7 mouse cellular contexts compared by ENCODE assay signal in genomic region chr7:117380418-117381187, GRCm38 (mm10). TPM values are rescaled to one million over a fixed set of nuclear protein-coding genes. Genes with fewer than 3 reads are reported as not detected.
DNase-seq lines count a peak whose midpoint lies in the region; ATAC-seq and TF ChIP-seq lines count a peak whose summit lies in the region.

TSS of gene Xylt1 (plus strand) at chr7:117380979.

- peak within 1 kb of the TSS; percentile 77 for H3K4me3 ChIP-seq in bone marrow macrophage, adult 2 months (ENCODE audit: insufficient read depth, low read length)
- peak within 1 kb of the TSS; percentile 63 for H3K4me3 ChIP-seq in embryonic fibroblast, embryonic 13.5 days (ENCODE audit: insufficient read depth, low read length)
- H3K4me3 ChIP-seq in heart, embryonic 13.5 days, result peak within 1 kb of the TSS; percentile 89
- peak within 1 kb of the TSS; percentile 87 for H3K4me3 ChIP-seq in kidney, postnatal 0 days (replicated peaks; ENCODE audit: low read depth, low read length)
- H3K4me3 ChIP-seq in liver, embryonic 13.5 days (replicated peaks), result peak within 1 kb of the TSS; percentile 70

- H3K36me3 ChIP-seq in heart, embryonic 13.5 days, result no peaks in the 10 kb centered on the region
- no peaks in the 10 kb centered on the region for H3K36me3 ChIP-seq in kidney, postnatal 0 days (ENCODE audit: insufficient read depth, low read length)
- H3K36me3 ChIP-seq in liver, embryonic 13.5 days, result no peaks in the 10 kb centered on the region
- no peaks in the 10 kb centered on the region for H3K36me3 ChIP-seq in splenic B cell, adult 2 months (ENCODE audit: control insufficient read depth, insufficient read depth, low read length, poor library complexity, severe bottlenecking)

- peak within 1 kb of the TSS; percentile 90 for H3K4me2 ChIP-seq in heart, embryonic 13.5 days
- H3K4me2 ChIP-seq in kidney, postnatal 0 days (ENCODE audit: low read length), result peak within 1 kb of the TSS; percentile 91
- peak within 1 kb of the TSS; percentile 85 for H3K4me2 ChIP-seq in liver, embryonic 13.5 days

- H3K9ac ChIP-seq in heart, embryonic 13.5 days, result peak within 1 kb of the TSS; percentile 90
- peak within 1 kb of the TSS; percentile 75 for H3K9ac ChIP-seq in kidney, postnatal 0 days (ENCODE audit: low read depth, low read length)
- peak within 1 kb of the TSS; percentile 72 for H3K9ac ChIP-seq in liver, embryonic 13.5 days

- no peak for TF ChIP-seq POLR2A in bone marrow macrophage, adult 2 months (IDR thresholded peaks at IDR 0.05; ENCODE audit: borderline replicate concordance, low read depth, low read length)
- peak; percentile 62 for TF ChIP-seq POLR2A in embryonic fibroblast, embryonic 13.5 days (IDR thresholded peaks at IDR 0.05; ENCODE audit: low read depth, low read length)

- ATAC-seq in heart, embryonic 13.5 days (ENCODE audit: extremely low read depth, insufficient number of reproducible peaks, low FRiP score, low TSS enrichment), result peak; percentile 64; the same call in 1 of the 2 replicates
- ATAC-seq in kidney, postnatal 0 days (replicated peaks; ENCODE audit: low FRiP score, low read depth), result peak; percentile 76
- ATAC-seq in liver, embryonic 13.5 days (ENCODE audit: low read depth), result peak; percentile 81

- no peak for TF ChIP-seq CTCF in bone marrow macrophage, adult 2 months (IDR thresholded peaks at IDR 0.05; ENCODE audit: low read depth, low read length)
- TF ChIP-seq CTCF in embryonic fibroblast, embryonic 13.5 days (IDR thresholded peaks at IDR 0.05; ENCODE audit: borderline replicate concordance, insufficient read depth, low read length), result no peak
- TF ChIP-seq CTCF in kidney, postnatal 0 days (IDR thresholded peaks at IDR 0.05; ENCODE audit: low read depth), result no peak

- DNase-seq in kidney, postnatal 0 days (ENCODE audit: low spot score), result peak; percentile 90
- peak; percentile 15 for DNase-seq in liver, embryonic 13.5 days
- DNase-seq in natural killer cell, adult 2 months (ENCODE audit: low spot score in 2 of 2), result peak; percentile 38 to 72
- DNase-seq in splenic B cell, adult 2 months (ENCODE audit: low read depth, low spot score), result peak; percentile 73

- no peaks in the 10 kb centered on the region for H3K9me3 ChIP-seq in heart, embryonic 13.5 days
- no peaks in the 10 kb centered on the region for H3K9me3 ChIP-seq in kidney, postnatal 0 days (replicated peaks; ENCODE audit: low read length)
- H3K9me3 ChIP-seq in liver, embryonic 13.5 days (replicated peaks), result no peaks in the 10 kb centered on the region

- H3K27me3 ChIP-seq in heart, embryonic 13.5 days (replicated peaks), result no peaks in the 10 kb centered on the region; the same call in 1 of the 2 replicates
- H3K27me3 ChIP-seq in kidney, postnatal 0 days (ENCODE audit: insufficient read depth, low read length), result no peaks in the 10 kb centered on the region
- peaks cover 55% of the 10 kb centered on the region for H3K27me3 ChIP-seq in liver, embryonic 13.5 days
- no peaks in the 10 kb centered on the region for H3K27me3 ChIP-seq in splenic B cell, adult 2 months (ENCODE audit: control insufficient read depth, insufficient read depth, low read length, poor library complexity, severe bottlenecking)

- no peak within 1 kb of the TSS for H3K27ac ChIP-seq in bone marrow macrophage, adult 2 months (ENCODE audit: insufficient read depth, low read depth, low read length)
- H3K27ac ChIP-seq in embryonic fibroblast, embryonic 13.5 days (ENCODE audit: insufficient read depth, low read length), result peak within 1 kb of the TSS; percentile 49
- peak within 1 kb of the TSS; percentile 80 for H3K27ac ChIP-seq in heart, embryonic 13.5 days (replicated peaks)
- peak within 1 kb of the TSS; percentile 75 for H3K27ac ChIP-seq in kidney, postnatal 0 days
- no peak within 1 kb of the TSS for H3K27ac ChIP-seq in liver, embryonic 13.5 days

- H3K4me1 ChIP-seq in bone marrow macrophage, adult 2 months (ENCODE audit: control insufficient read depth, insufficient read depth, low read length), result peaks cover 11% of the 10 kb centered on the region
- H3K4me1 ChIP-seq in embryonic fibroblast, embryonic 13.5 days (ENCODE audit: control insufficient read depth, insufficient read depth, low read length), result peaks cover 9% of the 10 kb centered on the region
- H3K4me1 ChIP-seq in heart, embryonic 13.5 days, result peaks cover 44% of the 10 kb centered on the region
- peaks cover 12% of the 10 kb centered on the region for H3K4me1 ChIP-seq in kidney, postnatal 0 days (replicated peaks; ENCODE audit: insufficient read depth, low read length)
- H3K4me1 ChIP-seq in liver, embryonic 13.5 days (replicated peaks), result peaks cover 33% of the 10 kb centered on the region

- under 1% methylated on average over 59 of the region's 69 CpGs for WGBS in heart, embryonic 13.5 days
- WGBS in kidney, postnatal 0 days, result under 1% methylated on average over 59 of the region's 69 CpGs
- WGBS in liver, embryonic 13.5 days (ENCODE audit: insufficient replicate concordance), result under 1% methylated on average over 56 of the region's 69 CpGs

RNA-seq across cellular contexts. Expression of gene Xylt1, which starts in this region (rescaled TPM):
- polyA plus RNA-seq in bone marrow macrophage, adult 2 months (2012; ENCODE audit: insufficient read depth, insufficient read length, missing spikeins), result 9.6 and 10.5 TPM in 2 replicates
- polyA plus RNA-seq in embryonic fibroblast, embryonic 13.5 days (2011; ENCODE audit: insufficient read length, low read depth, missing spikeins), result 3.9 and 6.9 TPM in 2 replicates
- polyA plus RNA-seq in heart, embryonic 13.5 days (2015; fragmentation: Nextera tagmentation; extraction: Ambion mirVana), result 0.66 and 0.94 TPM in 2 replicates
- polyA plus RNA-seq in kidney, postnatal 0 days (2015; fragmentation: Nextera tagmentation; extraction: Ambion mirVana), result 1.6 and 1.7 TPM in 2 replicates
- 0.20 and 0.23 TPM in 2 replicates for polyA plus RNA-seq in liver, embryonic 13.5 days (2015; fragmentation: Nextera tagmentation; extraction: Ambion mirVana)

Comparison
In these comparisons a context has a peak if more than half of its experiments do, and no peak if none do; other contexts are left out.
1. Peak in ATAC-seq, H3K4me3 ChIP-seq, H3K27ac ChIP-seq, H3K9ac ChIP-seq and H3K4me2 ChIP-seq in heart, embryonic 13.5 days; RNA of the gene not detected or under 1 TPM.
2. Peak in DNase-seq, ATAC-seq, H3K4me3 ChIP-seq, H3K9ac ChIP-seq and H3K4me2 ChIP-seq in liver, embryonic 13.5 days; RNA of the gene not detected or under 1 TPM.
3. H3K27ac ChIP-seq: peak in embryonic fibroblast, embryonic 13.5 days (single experiment) and kidney, postnatal 0 days (single experiment); none in bone marrow macrophage, adult 2 months (single experiment) and liver, embryonic 13.5 days (single experiment).
4. DNase-seq: peak in every context shown above with its lines; median percentile 90 in kidney, postnatal 0 days; 73 in splenic B cell, adult 2 months; 55 in natural killer cell, adult 2 months; 15 in liver, embryonic 13.5 days.
5. Peak in every context shown above with its lines, with median percentiles within 50 percentile points of each other: H3K4me3 ChIP-seq, ATAC-seq, H3K4me2 ChIP-seq and H3K9ac ChIP-seq.